Mouse (Mus musculus): ENCODE measurements around the gene Klk6.

DNA sequence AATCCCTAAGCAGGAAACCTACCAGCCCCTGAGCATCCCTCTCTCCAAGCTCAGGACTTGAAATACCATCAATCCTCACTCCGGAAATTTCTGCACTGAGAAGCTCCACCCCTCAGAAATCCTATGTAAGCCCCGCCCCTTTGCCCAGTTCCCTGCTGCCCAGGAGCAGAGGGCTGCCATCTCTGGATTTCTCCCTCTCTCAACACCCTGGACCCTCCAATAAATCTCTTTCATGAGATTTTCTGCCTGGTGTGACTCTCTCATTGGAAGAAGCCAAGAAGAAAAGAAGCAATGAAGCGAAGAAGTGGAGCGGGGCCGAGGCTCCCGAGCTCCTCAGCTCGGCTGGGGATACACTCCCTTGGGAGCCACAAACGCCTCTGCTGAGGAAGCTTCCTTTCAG lies 36.1 kb downstream of the Klk6 start:
- no peak for TF ChIP-seq CTCF (IDR thresholded peaks at IDR 0.05; ENCODE audit: low read depth)
- TF ChIP-seq EP300 (IDR thresholded peaks at IDR 0.05; ENCODE audit: low read depth): no peak

All from liver, embryonic 14.5 days (tissue).